Comparison of ENCODE assay signal across 5 mouse cellular contexts in the genomic region with DNA sequence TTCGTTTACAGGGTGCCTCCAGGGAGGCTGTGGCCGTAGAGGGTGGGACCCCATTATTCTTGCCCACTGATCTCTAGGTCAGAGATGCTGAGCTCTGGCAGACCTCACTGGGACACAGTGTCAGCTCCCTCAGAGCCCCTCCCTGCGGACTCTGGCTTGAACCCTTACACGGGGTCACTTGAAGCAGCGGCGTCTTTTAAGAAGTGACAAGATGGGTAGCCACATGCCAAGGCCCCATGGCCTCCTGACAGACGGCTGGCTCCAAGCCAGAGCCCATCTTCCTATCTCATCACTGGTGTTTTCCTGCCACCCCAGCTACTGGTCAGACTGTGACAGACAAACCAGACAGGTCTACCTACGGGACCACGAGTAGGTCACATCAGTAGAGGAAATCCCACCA.
"Had no signal": no experiment of that assay in that cellular context is flagged by ENCODE, and none has a peak within 500 bp of the region (broad histone marks: within the 10 kb centered on the region; RNA-seq: fewer than 3 reads in every experiment).

No protein-coding gene starts in this region.

- DNase-seq: kidney, postnatal 14 days; layer of hippocampus, postnatal 36 days; lung, postnatal 14 days; thymus, adult 18-20 months; thymus, postnatal 14 days had no signal
